Mouse (Mus musculus) heart, postnatal 0 days (tissue): Measurements from ENCODE around the gene Tram2.

Experiments used
- CTCF ChIP-seq: IDR thresholded peaks from 2 replicates; pipeline ENCODE4 v1.5.1; 2016; ENCODE audit warnings: antibody characterized with exemption, control low read depth, low read depth
- EP300 ChIP-seq: IDR thresholded peaks from 2 replicates; pipeline ENCODE4 v1.6.1; 2016; ENCODE audit warnings: antibody characterized with exemption, low read depth

GRCm38 (mm10) chr1:20980553-20980952 lies 98.5 kb downstream of the Tram2 start:
- TF ChIP-seq CTCF: no peak
- TF ChIP-seq EP300: no peak
